Mouse (Mus musculus): ENCODE results near the gene E2f3.

The E2f3 gene

GRCm38 (mm10) chr13:29977358-29977757 lies 8.5 kb downstream of the E2f3 start:
- DNase-seq: no peak

GRCm38 (mm10) chr13:29974066-29974465 lies 11.8 kb downstream of the E2f3 start:
- no peak for DNase-seq

GRCm38 (mm10) chr13:29973610-29974009 lies 12.3 kb downstream of the E2f3 start:
- DNase-seq: no peak

GRCm38 (mm10) chr13:29970333-29970732 lies 15.5 kb downstream of the E2f3 start:
- no peak for DNase-seq

GRCm38 (mm10) chr13:29968636-29969035 lies 17.2 kb downstream of the E2f3 start:
- DNase-seq: no peak

- no peak for DNase-seq
These were observed 18.5 kb downstream of the E2f3 start for GRCm38 (mm10) chr13:29967367-29967766.

GRCm38 (mm10) chr13:29966966-29967365 lies 18.9 kb downstream of the E2f3 start:
- no peak for DNase-seq

- no peak for DNase-seq
These were observed 21.8 kb downstream of the E2f3 start for GRCm38 (mm10) chr13:29964087-29964486.

GRCm38 (mm10) chr13:29960416-29960815 lies 25.4 kb downstream of the E2f3 start:
- no peak for DNase-seq

GRCm38 (mm10) chr13:29957731-29958254 lies 28.1 kb downstream of the E2f3 start:
- no peak for DNase-seq

GRCm38 (mm10) chr13:29956821-29957421 lies 28.9 kb downstream of the E2f3 start:
- peak; percentile 32 for DNase-seq

- DNase-seq: no peak
These were observed 30.6 kb downstream of the E2f3 start for GRCm38 (mm10) chr13:29955296-29955695.

GRCm38 (mm10) chr13:29954741-29955140 lies 31.1 kb downstream of the E2f3 start:
- no peak for DNase-seq

- no peak for DNase-seq
These were observed 32.3 kb downstream of the E2f3 start for GRCm38 (mm10) chr13:29953417-29954045.

- DNase-seq: no peak
These were observed 39.8 kb downstream of the E2f3 start for GRCm38 (mm10) chr13:29946045-29946444.

- no peak for DNase-seq
These were observed 40.8 kb downstream of the E2f3 start for GRCm38 (mm10) chr13:29944915-29945570.

- DNase-seq: no peak
These were observed 41.4 kb downstream of the E2f3 start for GRCm38 (mm10) chr13:29944493-29944892.

- DNase-seq: no peak
These were observed 42.3 kb downstream of the E2f3 start for GRCm38 (mm10) chr13:29943541-29944039.

- DNase-seq: no peak
These were observed 45.8 kb downstream of the E2f3 start for GRCm38 (mm10) chr13:29940071-29940470.

GRCm38 (mm10) chr13:29939399-29939798 lies 46.5 kb downstream of the E2f3 start:
- no peak for DNase-seq

GRCm38 (mm10) chr13:29938776-29939175 lies 47.1 kb downstream of the E2f3 start:
- DNase-seq: no peak

GRCm38 (mm10) chr13:29926168-29926567 lies 59.7 kb downstream of the E2f3 start:
- no peak for DNase-seq

- DNase-seq: no peak
These were observed 66.0 kb downstream of the E2f3 start for GRCm38 (mm10) chr13:29919841-29920240.

- DNase-seq: no peak
These were observed 69.3 kb downstream of the E2f3 start for GRCm38 (mm10) chr13:29916561-29916960.

Data from cerebellum, adult 11 months (tissue).